Mouse (Mus musculus) stomach, postnatal 0 days (tissue): Measurements from ENCODE around the gene Iqschfp. TPM values are rescaled to one million over a fixed set of nuclear protein-coding genes. Genes with fewer than 3 reads are reported as not detected.
A peak's percentile ranks its signal among the peaks of the same experiment; 100 is the strongest.

Experiments used
- ATAC-seq: fragments of 200-750 bp; cut with Nextera tagmentation; 2 replicates; pipeline ENCODE4 v1.8.0; 2017; ENCODE audit not compliant: low FRiP score, low TSS enrichment
- DNase-seq: peaks from one replicate; pipeline ENCODE4 v3.0.0-alpha.2; 2016; ENCODE audit warnings: low spot score
- H3K27ac ChIP-seq: fragments of 300-500 bp; sonication (generic); replicated peaks from 2 replicates; pipeline ENCODE4 v1.5.1; 2014; ENCODE audit warnings: mild to moderate bottlenecking, control low read depth
- H3K27me3 ChIP-seq: fragments of 300-500 bp; sonication (generic); 2 replicates; pipeline ENCODE4 v1.6.1; 2014; ENCODE audit warnings: low read length; ENCODE audit not compliant: control insufficient read depth, insufficient read depth
- H3K36me3 ChIP-seq: fragments of 300-500 bp; sonication (generic); 2 replicates; pipeline ENCODE4 v1.6.1; 2014; ENCODE audit warnings: low read length, mixed read lengths; ENCODE audit not compliant: control insufficient read depth, insufficient read depth
- H3K4me1 ChIP-seq: fragments of 300-500 bp; sonication (generic); replicated peaks from 2 replicates; pipeline ENCODE4 v1.6.1; 2014; ENCODE audit warnings: antibody characterized with exemption; ENCODE audit not compliant: control insufficient read depth, insufficient read depth
- H3K4me2 ChIP-seq: fragments of 300-500 bp; sonication (generic); replicated peaks from 2 replicates; pipeline ENCODE4 v1.6.1; 2014; ENCODE audit warnings: low read depth, mild to moderate bottlenecking, control low read depth, moderate library complexity
- H3K4me3 ChIP-seq: fragments of 300-500 bp; sonication (generic); 2 replicates; pipeline ENCODE4 v1.5.1; 2014; ENCODE audit warnings: low read depth, low read length, control low read depth
- H3K9ac ChIP-seq: fragments of 300-500 bp; sonication (generic); 2 replicates; pipeline ENCODE4 v1.6.1; 2014; ENCODE audit warnings: mild to moderate bottlenecking, low read length, control low read depth, mixed read lengths
- H3K9me3 ChIP-seq: fragments of 300-500 bp; sonication (generic); 2 replicates; pipeline ENCODE4 v1.6.1; 2016; ENCODE audit warnings: low read length; ENCODE audit not compliant: control insufficient read depth
- CTCF ChIP-seq: IDR thresholded peaks from 2 replicates; pipeline ENCODE4 v1.5.1; 2016; ENCODE audit warnings: antibody characterized with exemption, low read depth, mild to moderate bottlenecking, moderate library complexity
- EP300 ChIP-seq: optimal IDR thresholded peaks from 2 replicates; pipeline ENCODE3; 2016; ENCODE audit warnings: antibody characterized with exemption
- WGBS: fragments of 180-500 bp; shearing (Covaris S2); extraction: QIAGEN DNeasy Blood & Tissue Kit; methylation state at CpG from one replicate; pipeline ENCODE4 v1.1.7; 2014; 5-methylcytosine and 5-hydroxymethylcytosine counted together
- polyA plus RNA-seq: library from polyadenylated mRNA; unstranded; fragments of >200 nt; fragmentation: Nextera tagmentation; extraction: Ambion mirVana; gene quantifications from 2 replicates; pipeline ENCODE4 v1.2.1, GENCODE M21; 2015

Iqschfp gene
- polyA plus RNA-seq, 1 experiment from 2014 or later = 0.08 TPM

GRCm38 (mm10) chr3:68487621-68488020 lies 595.6 kb downstream of the Iqschfp start:
- H3K9me3 ChIP-seq = no peaks in the 10 kb centered on the region
- H3K9ac ChIP-seq = no peak overlapping the region
- no peak for TF ChIP-seq CTCF
- TF ChIP-seq EP300 = no peak
- DNase-seq (no peak), ATAC-seq (no peak)
- no peak overlapping the region for H3K4me2 ChIP-seq
- H3K4me1 ChIP-seq = 0 out of 2 replicates have a peak, but pooled peaks cover 2% of the 10 kb centered on the region
- 81% methylated on average over 1 of the region's 1 CpGs for WGBS
- no peak overlapping the region for H3K27ac ChIP-seq
- no peaks in the 10 kb centered on the region for H3K36me3 ChIP-seq
- no peak overlapping the region for H3K4me3 ChIP-seq
- H3K27me3 ChIP-seq = no peaks in the 10 kb centered on the region

GRCm38 (mm10) chr3:68488316-68488715 lies 596.3 kb downstream of the Iqschfp start:
- Histone ChIP-seq H3K9me3 (no peaks in the 10 kb centered on the region), H3K4me2 (no peak overlapping the region), H3K9ac (no peak overlapping the region), H3K4me1 (0 out of 2 replicates have a peak, but pooled peaks cover 2% of the 10 kb centered on the region), H3K36me3 (no peaks in the 10 kb centered on the region), H3K27ac (no peak overlapping the region), H3K27me3 (no peaks in the 10 kb centered on the region), H3K4me3 (no peak overlapping the region)
- ATAC-seq (no peak), DNase-seq (no peak)
- 47% methylated on average over 5 of the region's 5 CpGs for WGBS
- no peak for TF ChIP-seq CTCF
- TF ChIP-seq EP300 = no peak

- WGBS = 69% methylated on average over 6 of the region's 6 CpGs
- H3K27me3 ChIP-seq = no peaks in the 10 kb centered on the region
- TF ChIP-seq EP300 = no peak
- no peak for TF ChIP-seq CTCF
- no peak overlapping the region for H3K9ac ChIP-seq
- H3K4me1 ChIP-seq = 0 out of 2 replicates have a peak, but pooled peaks cover 2% of the 10 kb centered on the region
- H3K36me3 ChIP-seq = no peaks in the 10 kb centered on the region
- DNase-seq (no peak), ATAC-seq (no peak)
- H3K4me2 ChIP-seq = no peak overlapping the region
- no peaks in the 10 kb centered on the region for H3K9me3 ChIP-seq
- peak overlapping the region; percentile 8; the same call in 1 of the 2 replicates for H3K27ac ChIP-seq
- no peak overlapping the region for H3K4me3 ChIP-seq
These were observed 599.5 kb downstream of the Iqschfp start for GRCm38 (mm10) chr3:68491516-68491915.

GRCm38 (mm10) chr3:68492066-68492465 lies 600.0 kb downstream of the Iqschfp start:
- 33% methylated on average over 1 of the region's 1 CpGs for WGBS
- no peaks in the 10 kb centered on the region for H3K9me3 ChIP-seq
- H3K4me1 ChIP-seq = 0 out of 2 replicates have a peak, but pooled peaks cover 2% of the 10 kb centered on the region
- H3K27ac ChIP-seq = peak overlapping the region; percentile 98
- no peak for DNase-seq
- no peak overlapping the region for H3K4me2 ChIP-seq
- H3K9ac ChIP-seq = no peak overlapping the region
- TF ChIP-seq CTCF (no peak), EP300 (no peak)
- H3K4me3 ChIP-seq = no peak overlapping the region
- no peaks in the 10 kb centered on the region for H3K27me3 ChIP-seq
- no peaks in the 10 kb centered on the region for H3K36me3 ChIP-seq
- no peak for ATAC-seq

- H3K27ac ChIP-seq = peak overlapping the region; percentile 98
- TF ChIP-seq CTCF = no peak
- TF ChIP-seq EP300 = no peak
- no peaks in the 10 kb centered on the region for H3K27me3 ChIP-seq
- DNase-seq (no peak), ATAC-seq (peak; percentile 10; the same call in 1 of the 2 replicates)
- H3K9ac ChIP-seq = peak overlapping the region; percentile 28; the same call in 1 of the 2 replicates
- H3K4me2 ChIP-seq = peak overlapping the region; percentile 93
- 0 out of 2 replicates have a peak, but pooled peaks cover 2% of the 10 kb centered on the region for H3K4me1 ChIP-seq
- WGBS = 29% methylated on average over 3 of the region's 3 CpGs
- H3K9me3 ChIP-seq = no peaks in the 10 kb centered on the region
- H3K36me3 ChIP-seq = no peaks in the 10 kb centered on the region
- H3K4me3 ChIP-seq = peak overlapping the region; percentile 74
These were observed 600.5 kb downstream of the Iqschfp start for GRCm38 (mm10) chr3:68492513-68492912.

GRCm38 (mm10) chr3:68493170-68493585 lies 601.1 kb downstream of the Iqschfp start:
- DNase-seq (peak; percentile 75), ATAC-seq (peak; percentile 90)
- peak overlapping the region; percentile 74 for H3K4me3 ChIP-seq
- WGBS = 4% methylated on average over 12 of the region's 12 CpGs
- TF ChIP-seq EP300 = no peak
- TF ChIP-seq CTCF = no peak
- H3K36me3 ChIP-seq = no peaks in the 10 kb centered on the region
- H3K27me3 ChIP-seq = no peaks in the 10 kb centered on the region
- H3K4me2 ChIP-seq = peak overlapping the region; percentile 93
- peak overlapping the region; percentile 98 for H3K27ac ChIP-seq
- no peaks in the 10 kb centered on the region for H3K9me3 ChIP-seq
- peak overlapping the region; percentile 81 for H3K9ac ChIP-seq
- 0 out of 2 replicates have a peak, but pooled peaks cover 2% of the 10 kb centered on the region for H3K4me1 ChIP-seq
